ENCODE assay signal across 16 mouse cellular contexts in the genomic region with DNA sequence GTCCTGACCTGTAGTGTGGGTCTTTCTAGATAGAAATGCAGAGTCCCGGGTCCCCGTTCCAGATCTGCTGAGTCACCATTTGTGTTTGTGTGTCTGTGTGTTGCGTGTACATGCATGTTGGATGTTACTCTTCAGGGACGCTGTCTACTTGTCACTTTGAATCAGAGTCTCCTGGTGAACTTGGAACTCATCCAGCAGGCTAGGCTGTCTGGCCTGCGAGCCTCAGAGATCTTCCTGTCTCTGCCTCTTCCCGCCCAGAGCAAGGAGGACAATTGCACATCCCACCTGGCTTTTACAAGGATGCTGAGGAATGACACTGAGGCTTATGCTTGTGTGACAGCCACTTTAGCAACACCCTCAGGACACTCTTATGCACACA. TPM values are rescaled to one million over a fixed set of nuclear protein-coding genes. Genes with fewer than 3 reads are reported as not detected.
DNase-seq lines count a peak whose midpoint lies in the region; ATAC-seq and TF ChIP-seq lines count a peak whose summit lies in the region.
"Had no signal": no experiment of that assay in that cellular context is flagged by ENCODE, and none has a peak within 500 bp of the region (broad histone marks: within the 10 kb centered on the region; RNA-seq: fewer than 3 reads in every experiment).

No protein-coding gene starts in this region.

- no peaks in the 10 kb centered on the region for H3K36me3 ChIP-seq in forebrain, postnatal 0 days (ENCODE audit: insufficient read depth)
- H3K36me3 ChIP-seq in forebrain, embryonic 14.5 days (ENCODE audit: control insufficient read depth, insufficient read depth, low read length): no peaks in the 10 kb centered on the region
- no peaks in the 10 kb centered on the region for H3K36me3 ChIP-seq in kidney, embryonic 16.5 days (ENCODE audit: insufficient read depth, low read length)
- H3K36me3 ChIP-seq in kidney, embryonic 14.5 days (ENCODE audit: control insufficient read depth, insufficient read depth, low read length): no peaks in the 10 kb centered on the region
- H3K36me3 ChIP-seq: embryonic facial prominence, embryonic 15.5 days; forebrain, embryonic 12.5 days; lung, embryonic 15.5 days had no signal

- H3K27me3 ChIP-seq in forebrain, postnatal 0 days (ENCODE audit: insufficient read depth, low read length): no peaks in the 10 kb centered on the region
- H3K27me3 ChIP-seq in forebrain, embryonic 14.5 days (replicated peaks; ENCODE audit: control insufficient read depth, insufficient read depth, low read length): no peaks in the 10 kb centered on the region
- no peaks in the 10 kb centered on the region for H3K27me3 ChIP-seq in kidney, embryonic 16.5 days (ENCODE audit: insufficient read depth, low read length)
- H3K27me3 ChIP-seq in kidney, embryonic 14.5 days (ENCODE audit: control insufficient read depth, insufficient read depth, low read length): no peaks in the 10 kb centered on the region
- H3K27me3 ChIP-seq: embryonic facial prominence, embryonic 15.5 days; forebrain, embryonic 12.5 days; lung, embryonic 15.5 days; megakaryocyte, embryonic 14.5 days had no signal

- no peak for TF ChIP-seq CTCF in forebrain, postnatal 0 days (IDR thresholded peaks at IDR 0.05; ENCODE audit: low read depth)
- no peak for TF ChIP-seq CTCF in layer of hippocampus, adult 2 months (conservative IDR thresholded peaks at IDR 0.05)

- H3K4me3 ChIP-seq in forebrain, postnatal 0 days (ENCODE audit: low read depth, low read length): no peak overlapping the region
- no peak overlapping the region for H3K4me3 ChIP-seq in forebrain, embryonic 14.5 days (ENCODE audit: low read depth, low read length)
- H3K4me3 ChIP-seq in kidney, embryonic 16.5 days (ENCODE audit: low read length): no peak overlapping the region
- no peak overlapping the region for H3K4me3 ChIP-seq in kidney, embryonic 14.5 days (ENCODE audit: low read length)
- H3K4me3 ChIP-seq in layer of hippocampus, adult 2 months: no peak overlapping the region
- H3K4me3 ChIP-seq: embryonic facial prominence, embryonic 15.5 days; forebrain, embryonic 12.5 days; left cerebral cortex, adult 2 months; lung, embryonic 15.5 days; megakaryocyte, embryonic 14.5 days had no signal

- DNase-seq in forebrain, postnatal 0 days: no peak
- DNase-seq in forebrain, embryonic 14.5 days (ENCODE audit: low spot score): no peak
- peak; percentile 42 for DNase-seq in cerebellum, adult 11-12 months
- DNase-seq in cerebellum, postnatal 36 days: peak; percentile 30 to 50
- DNase-seq in layer of hippocampus, adult 2 months (ENCODE audit: low spot score in 2 of 2): no peak
- DNase-seq in embryo, embryonic 11 days: no peak
- DNase-seq: adrenal gland, adult 8-10 months; gastrocnemius, postnatal 36 days had no signal

- no peak for ATAC-seq in forebrain, postnatal 0 days
- ATAC-seq in forebrain, embryonic 14.5 days: no peak
- ATAC-seq in kidney, embryonic 16.5 days (ENCODE audit: low FRiP score, low TSS enrichment): no peak
- no peak for ATAC-seq in kidney, embryonic 14.5 days (ENCODE audit: low FRiP score, low TSS enrichment)

- 83% methylated on average over 6 of the region's 6 CpGs for WGBS in forebrain, postnatal 0 days
- WGBS in forebrain, embryonic 14.5 days: 75% methylated on average over 6 of the region's 6 CpGs
- 87% methylated on average over 6 of the region's 6 CpGs for WGBS in kidney, embryonic 16.5 days
- 87% methylated on average over 6 of the region's 6 CpGs for WGBS in kidney, embryonic 14.5 days

- H3K27ac ChIP-seq in forebrain, postnatal 0 days (ENCODE audit: low read depth, low read length): no peak overlapping the region
- H3K27ac ChIP-seq in forebrain, embryonic 14.5 days (ENCODE audit: low read depth, low read length): no peak overlapping the region
- no peak overlapping the region for H3K27ac ChIP-seq in kidney, embryonic 16.5 days (ENCODE audit: low read length)
- no peak overlapping the region for H3K27ac ChIP-seq in kidney, embryonic 14.5 days (ENCODE audit: low read depth, low read length)
- no peak overlapping the region for H3K27ac ChIP-seq in layer of hippocampus, adult 2 months
- H3K27ac ChIP-seq: forebrain, embryonic 12.5 days; left cerebral cortex, adult 2 months; lung, embryonic 15.5 days had no signal

- peaks cover 5% of the 10 kb centered on the region for H3K4me1 ChIP-seq in forebrain, postnatal 0 days (ENCODE audit: insufficient read depth)
- peaks cover 12% of the 10 kb centered on the region; the same call in 1 of the 2 replicates for H3K4me1 ChIP-seq in forebrain, embryonic 14.5 days (ENCODE audit: control insufficient read depth, insufficient read depth, low read length)
- peaks cover 11% of the 10 kb centered on the region; the same call in 1 of the 2 replicates for H3K4me1 ChIP-seq in kidney, embryonic 16.5 days (ENCODE audit: insufficient read depth, low read length)
- peaks cover 10% of the 10 kb centered on the region; the same call in 1 of the 2 replicates for H3K4me1 ChIP-seq in kidney, embryonic 14.5 days (ENCODE audit: control insufficient read depth, insufficient read depth, low read length)
- H3K4me1 ChIP-seq: megakaryocyte, embryonic 14.5 days had no signal

- peak overlapping the region; percentile 24; the same call in 1 of the 2 replicates for H3K4me2 ChIP-seq in forebrain, postnatal 0 days (ENCODE audit: low read depth)
- H3K4me2 ChIP-seq in forebrain, embryonic 14.5 days (ENCODE audit: low read length): no peak overlapping the region
- peak overlapping the region; percentile 33; the same call in 1 of the 2 replicates for H3K4me2 ChIP-seq in kidney, embryonic 16.5 days (replicated peaks; ENCODE audit: low read depth, low read length)
- no peak overlapping the region for H3K4me2 ChIP-seq in kidney, embryonic 14.5 days (replicated peaks; ENCODE audit: low read depth, low read length)
- H3K4me2 ChIP-seq: forebrain, embryonic 12.5 days had no signal

- no peaks in the 10 kb centered on the region for H3K9me3 ChIP-seq in forebrain, postnatal 0 days (ENCODE audit: low read length)
- no peaks in the 10 kb centered on the region for H3K9me3 ChIP-seq in forebrain, embryonic 14.5 days (replicated peaks; ENCODE audit: control insufficient read depth, low read length)
- H3K9me3 ChIP-seq in kidney, embryonic 16.5 days (ENCODE audit: low read length): 0 out of 2 replicates have a peak, but pooled peaks cover 1% of the 10 kb centered on the region
- no peaks in the 10 kb centered on the region for H3K9me3 ChIP-seq in kidney, embryonic 14.5 days (ENCODE audit: control insufficient read depth, low read length)
- H3K9me3 ChIP-seq: embryonic facial prominence, embryonic 15.5 days; forebrain, embryonic 12.5 days; lung, embryonic 15.5 days; megakaryocyte, embryonic 14.5 days had no signal

- no peak overlapping the region for H3K9ac ChIP-seq in forebrain, postnatal 0 days
- no peak overlapping the region for H3K9ac ChIP-seq in forebrain, embryonic 14.5 days (ENCODE audit: low read length)
- no peak overlapping the region for H3K9ac ChIP-seq in kidney, embryonic 16.5 days (replicated peaks; ENCODE audit: low read length)
- H3K9ac ChIP-seq in kidney, embryonic 14.5 days (ENCODE audit: low read depth, low read length): no peak overlapping the region
- H3K9ac ChIP-seq: embryonic facial prominence, embryonic 15.5 days; forebrain, embryonic 12.5 days; lung, embryonic 15.5 days had no signal

RNA-seq across cellular contexts. Expression of gene Kazn, which starts 39.0 kb away (rescaled TPM):
- total RNA-seq in forebrain, postnatal 0 days (2014; rRNA removed): 48.4 and 56.4 TPM in 2 replicates
- 15.1 and 18.7 TPM in 2 replicates for polyA plus RNA-seq in forebrain, postnatal 0 days (2015; fragmentation: Nextera tagmentation; extraction: Ambion mirVana)
- 11.5 and 13.1 TPM in 2 replicates for polyA plus RNA-seq in forebrain, embryonic 14.5 days (2014; fragmentation: Nextera tagmentation; extraction: Ambion mirVana)
- polyA plus RNA-seq in kidney, embryonic 16.5 days (2015; fragmentation: Nextera tagmentation; extraction: Ambion mirVana): 15.5 and 16.2 TPM in 2 replicates
- 11.3 and 12.9 TPM in 2 replicates for polyA plus RNA-seq in kidney, embryonic 14.5 days (2014; fragmentation: Nextera tagmentation; extraction: Ambion mirVana)
- 10 to 100 TPM; 41.1 to 42.9 TPM for total RNA-seq in layer of hippocampus, adult 2 months (2021)
- total RNA-seq: monocyte, adult 5-6 weeks had no signal

Comparison
In these comparisons a context has a peak if more than half of its experiments do, and no peak if none do; other contexts are left out.
1. H3K4me2 ChIP-seq: peak in forebrain, postnatal 0 days (single experiment) and kidney, embryonic 16.5 days (single experiment); none in forebrain, embryonic 14.5 days (single experiment) and kidney, embryonic 14.5 days (single experiment).
2. DNase-seq: peak in cerebellum, adult 11-12 months (single experiment) and cerebellum, postnatal 36 days (2 of 2); none in forebrain, postnatal 0 days (single experiment), forebrain, embryonic 14.5 days (single experiment), layer of hippocampus, adult 2 months (0 of 2) and embryo, embryonic 11 days (single experiment).